Mouse (Mus musculus): ENCODE data around the gene Ptprg. TPM values are rescaled to one million over a fixed set of nuclear protein-coding genes. Genes with fewer than 3 reads are reported as not detected.
A peak's percentile ranks its signal among the peaks of the same experiment; 100 is the strongest.

The Ptprg gene
- polyA plus RNA-seq, 1 experiment from 2014 or later: 30.1 TPM

GRCm38 (mm10) chr14:11555061-11555501 lies 1.7 kb downstream of the Ptprg start:
- peak overlapping the region; percentile 84 for H3K9ac ChIP-seq (replicated peaks)
- no peak for ATAC-seq (replicated peaks)
- H3K27ac ChIP-seq (replicated peaks): peak overlapping the region; percentile 97
- H3K27me3 ChIP-seq: no peaks in the 10 kb centered on the region
- peaks cover 31% of the 10 kb centered on the region for H3K4me1 ChIP-seq
- H3K9me3 ChIP-seq: no peaks in the 10 kb centered on the region
- no peaks in the 10 kb centered on the region for H3K36me3 ChIP-seq
- WGBS: 0% methylated on average over 17 of the region's 17 CpGs
- peak overlapping the region; percentile 84 for H3K4me3 ChIP-seq
- peak overlapping the region; percentile 95 for H3K4me2 ChIP-seq (replicated peaks)

DNA sequence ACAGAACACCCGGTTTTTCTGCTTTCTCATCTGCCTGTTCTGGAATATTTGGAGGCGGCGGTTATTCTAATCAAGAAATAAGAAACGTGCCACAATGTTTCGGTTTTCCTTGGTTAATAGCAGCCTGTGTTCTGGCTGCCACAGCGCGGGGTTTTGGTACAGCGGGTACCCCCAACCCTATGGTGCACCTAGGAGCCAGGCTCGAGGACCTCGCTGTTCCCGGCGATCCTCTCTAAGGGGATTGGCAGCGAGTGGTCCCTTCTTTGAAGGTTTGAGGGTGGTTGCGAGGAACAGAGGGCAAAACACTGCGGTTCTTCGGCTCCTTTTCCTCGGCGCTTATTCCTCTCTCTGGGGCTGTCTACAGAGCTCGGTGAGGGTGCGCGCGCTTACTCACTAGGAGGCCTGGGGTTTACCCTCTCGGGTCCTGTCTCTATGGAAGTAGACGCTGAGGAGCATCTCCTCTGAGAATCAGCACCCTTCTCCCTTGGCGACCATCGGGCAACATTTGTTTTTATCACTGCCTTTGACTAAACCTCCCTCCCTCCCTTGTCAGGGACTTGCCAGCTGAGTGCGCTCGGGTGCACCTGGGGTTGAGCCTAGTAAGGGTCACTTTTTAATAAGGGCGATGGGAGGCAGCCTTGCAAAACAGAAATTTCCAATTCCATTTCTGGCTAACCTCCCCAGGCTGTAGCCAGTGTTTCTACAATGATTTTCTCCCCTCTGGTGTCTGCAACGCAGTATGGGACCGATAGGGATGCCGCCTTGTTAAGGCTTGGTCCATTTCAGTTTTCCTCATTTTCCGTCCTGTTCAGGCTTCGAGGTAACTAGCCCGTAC lies 2.4 kb downstream of the Ptprg start:
- H3K27ac ChIP-seq (replicated peaks): peak overlapping the region; percentile 97
- H3K9ac ChIP-seq (replicated peaks): peak overlapping the region; percentile 84
- H3K27me3 ChIP-seq: no peaks in the 10 kb centered on the region
- peak overlapping the region; percentile 84 for H3K4me3 ChIP-seq
- ATAC-seq (replicated peaks): no peak; the same call in 1 of the 2 replicates
- peak overlapping the region; percentile 95 for H3K4me2 ChIP-seq (replicated peaks)
- no peaks in the 10 kb centered on the region for H3K9me3 ChIP-seq
- H3K36me3 ChIP-seq: no peaks in the 10 kb centered on the region
- WGBS: under 1% methylated on average over 35 of the region's 35 CpGs
- H3K4me1 ChIP-seq: peaks cover 31% of the 10 kb centered on the region

DNA sequence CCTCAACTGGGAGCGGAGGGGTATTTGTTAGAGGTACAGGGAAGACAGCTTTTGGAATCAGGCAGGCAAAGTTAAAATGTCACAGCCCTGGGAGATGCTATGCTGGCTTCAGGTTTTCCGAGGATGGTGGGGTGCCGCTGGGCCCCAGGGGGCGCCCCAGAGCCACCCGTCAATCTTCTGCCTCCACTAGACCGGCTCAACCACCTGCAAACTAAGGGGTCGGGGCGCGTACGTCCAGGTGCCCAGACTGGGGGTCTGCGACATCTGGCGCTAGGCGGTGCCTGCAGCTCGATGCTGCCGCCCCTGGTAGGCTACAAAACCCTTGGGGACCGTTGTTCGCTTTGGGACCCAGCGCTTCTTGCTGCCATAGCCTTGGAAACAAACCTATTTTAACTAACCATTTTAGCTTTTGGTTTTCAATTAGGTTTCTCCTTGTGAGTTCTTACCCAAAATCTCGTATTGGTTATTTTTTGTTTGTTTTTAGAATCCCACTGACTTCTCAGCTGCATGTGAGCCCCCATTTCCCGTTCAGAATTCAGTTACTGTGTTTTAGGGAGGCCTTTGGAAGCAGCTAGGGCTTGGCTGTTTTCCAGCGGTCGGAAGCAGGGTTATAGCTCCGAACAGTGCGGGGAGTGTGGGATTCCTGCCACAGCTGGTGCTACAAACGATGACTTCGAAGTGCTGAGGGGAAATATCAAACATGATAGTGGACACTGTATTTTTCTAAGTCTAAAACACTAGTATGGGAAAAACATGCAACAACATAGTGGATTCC lies 3.2 kb downstream of the Ptprg start:
- 2% methylated on average over 26 of the region's 26 CpGs for WGBS
- Histone ChIP-seq H3K4me3 (peak overlapping the region; percentile 84), H3K9ac (replicated peaks) (peak overlapping the region; percentile 84), H3K27ac (replicated peaks) (peak overlapping the region; percentile 97), H3K27me3 (no peaks in the 10 kb centered on the region), H3K36me3 (no peaks in the 10 kb centered on the region), H3K4me1 (peaks cover 31% of the 10 kb centered on the region), H3K9me3 (no peaks in the 10 kb centered on the region), H3K4me2 (replicated peaks) (peak overlapping the region; percentile 95)
- ATAC-seq (replicated peaks): 0 out of 2 replicates have a peak, but pooled peaks have one; percentile 5

GRCm38 (mm10) chr14:11558496-11558895 lies 5.2 kb downstream of the Ptprg start:
- Histone ChIP-seq H3K27ac (replicated peaks) (no peak overlapping the region), H3K36me3 (no peaks in the 10 kb centered on the region), H3K4me2 (replicated peaks) (no peak overlapping the region), H3K4me3 (no peak overlapping the region), H3K27me3 (no peaks in the 10 kb centered on the region), H3K9me3 (no peaks in the 10 kb centered on the region), H3K9ac (replicated peaks) (no peak overlapping the region), H3K4me1 (peaks cover 20% of the 10 kb centered on the region)
- no peak for ATAC-seq (replicated peaks)

- no peak overlapping the region for H3K9ac ChIP-seq (replicated peaks)
- H3K4me2 ChIP-seq (replicated peaks): no peak overlapping the region
- no peaks in the 10 kb centered on the region for H3K9me3 ChIP-seq
- 67% methylated on average over 8 of the region's 8 CpGs for WGBS
- no peaks in the 10 kb centered on the region for H3K27me3 ChIP-seq
- H3K4me1 ChIP-seq: peaks cover 14% of the 10 kb centered on the region
- no peak overlapping the region for H3K4me3 ChIP-seq
- no peak overlapping the region for H3K27ac ChIP-seq (replicated peaks)
- H3K36me3 ChIP-seq: no peaks in the 10 kb centered on the region
- ATAC-seq (replicated peaks): no peak
These were observed 7.4 kb downstream of the Ptprg start for GRCm38 (mm10) chr14:11560641-11561232.

- 90% methylated on average over 4 of the region's 4 CpGs for WGBS
- H3K4me1 ChIP-seq: peaks cover 8% of the 10 kb centered on the region
- H3K36me3 ChIP-seq: no peaks in the 10 kb centered on the region
- no peak for ATAC-seq (replicated peaks)
- H3K9ac ChIP-seq (replicated peaks): no peak overlapping the region
- H3K4me3 ChIP-seq: no peak overlapping the region
- H3K27ac ChIP-seq (replicated peaks): no peak overlapping the region
- H3K27me3 ChIP-seq: no peaks in the 10 kb centered on the region
- no peaks in the 10 kb centered on the region for H3K9me3 ChIP-seq
- no peak overlapping the region for H3K4me2 ChIP-seq (replicated peaks)
These were observed 8.1 kb downstream of the Ptprg start for GRCm38 (mm10) chr14:11561397-11561796.

GRCm38 (mm10) chr14:11562870-11563269 lies 9.5 kb downstream of the Ptprg start:
- Histone ChIP-seq H3K4me3 (no peak overlapping the region), H3K9ac (replicated peaks) (no peak overlapping the region), H3K27me3 (no peaks in the 10 kb centered on the region), H3K36me3 (no peaks in the 10 kb centered on the region), H3K4me2 (replicated peaks) (no peak overlapping the region), H3K27ac (replicated peaks) (no peak overlapping the region), H3K4me1 (no peaks in the 10 kb centered on the region), H3K9me3 (no peaks in the 10 kb centered on the region)
- no peak for ATAC-seq (replicated peaks)
- WGBS: 92% methylated on average over 2 of the region's 2 CpGs

- WGBS: 94% methylated on average over 5 of the region's 5 CpGs
- H3K9ac ChIP-seq (replicated peaks): no peak overlapping the region
These were observed 10.3 kb downstream of the Ptprg start for GRCm38 (mm10) chr14:11563656-11564055.

GRCm38 (mm10) chr14:11564456-11564855 lies 11.1 kb downstream of the Ptprg start:
- H3K4me3 ChIP-seq: no peak overlapping the region
- H3K4me1 ChIP-seq: no peaks in the 10 kb centered on the region
- no peak overlapping the region for H3K9ac ChIP-seq (replicated peaks)
- no peak for ATAC-seq (replicated peaks)
- H3K27me3 ChIP-seq: no peaks in the 10 kb centered on the region
- no peaks in the 10 kb centered on the region for H3K36me3 ChIP-seq
- no peaks in the 10 kb centered on the region for H3K9me3 ChIP-seq
- no peak overlapping the region for H3K4me2 ChIP-seq (replicated peaks)
- 89% methylated on average over 3 of the region's 3 CpGs for WGBS
- H3K27ac ChIP-seq (replicated peaks): no peak overlapping the region

More at GRCm38 (mm10) chr14:11563656-11564055, 10.3 kb downstream of the Ptprg start:
- Histone ChIP-seq H3K4me2 (replicated peaks) (no peak overlapping the region), H3K4me3 (no peak overlapping the region), H3K4me1 (no peaks in the 10 kb centered on the region), H3K36me3 (no peaks in the 10 kb centered on the region), H3K9me3 (no peaks in the 10 kb centered on the region), H3K27ac (replicated peaks) (no peak overlapping the region), H3K27me3 (no peaks in the 10 kb centered on the region)
- no peak for ATAC-seq (replicated peaks)

GRCm38 (mm10) chr14:11565283-11565682 lies 12.0 kb downstream of the Ptprg start:
- no peaks in the 10 kb centered on the region for H3K4me1 ChIP-seq
- no peak overlapping the region for H3K4me3 ChIP-seq
- no peaks in the 10 kb centered on the region for H3K9me3 ChIP-seq
- H3K27me3 ChIP-seq: no peaks in the 10 kb centered on the region
- H3K4me2 ChIP-seq (replicated peaks): no peak overlapping the region
- WGBS: 98% methylated on average over 3 of the region's 3 CpGs
- no peaks in the 10 kb centered on the region for H3K36me3 ChIP-seq
- no peak overlapping the region for H3K9ac ChIP-seq (replicated peaks)
- H3K27ac ChIP-seq (replicated peaks): no peak overlapping the region
- ATAC-seq (replicated peaks): no peak

GRCm38 (mm10) chr14:11569734-11570133 lies 16.4 kb downstream of the Ptprg start:
- Histone ChIP-seq H3K27ac (replicated peaks) (no peak overlapping the region), H3K4me2 (replicated peaks) (no peak overlapping the region), H3K9ac (replicated peaks) (no peak overlapping the region), H3K4me3 (no peak overlapping the region), H3K36me3 (no peaks in the 10 kb centered on the region), H3K4me1 (no peaks in the 10 kb centered on the region), H3K9me3 (no peaks in the 10 kb centered on the region), H3K27me3 (no peaks in the 10 kb centered on the region)
- WGBS: 84% methylated on average over 2 of the region's 2 CpGs
- no peak for ATAC-seq (replicated peaks)
